Mouse (Mus musculus): ENCODE data around the gene Pcolce2. TPM values are rescaled to one million over a fixed set of nuclear protein-coding genes. Genes with fewer than 3 reads are reported as not detected.
"Not testable (repeated sequence)": the region's sequence is repeated elsewhere in the genome, so short reads cannot be mapped to it uniquely, and the experiment has no call there.

Pcolce2 gene
- total RNA-seq (2021) = 1 to 10 TPM; 4.7 to 5.1 TPM
- long read RNA-seq, experiment 1, full-length matches to known transcripts = 14 of 16 reads
- long read RNA-seq, experiment 1, partial matches to known transcripts = 0 of 16 reads
- long read RNA-seq, experiment 1, other reads (novel, unspliced or antisense) = 2 of 16 reads
- long read RNA-seq, experiment 2, full-length matches to known transcripts = 1 of 1 reads
- long read RNA-seq, experiment 2, partial matches to known transcripts = 0 of 1 reads
- long read RNA-seq, experiment 2, other reads (novel, unspliced or antisense) = 0 of 1 reads

DNA sequence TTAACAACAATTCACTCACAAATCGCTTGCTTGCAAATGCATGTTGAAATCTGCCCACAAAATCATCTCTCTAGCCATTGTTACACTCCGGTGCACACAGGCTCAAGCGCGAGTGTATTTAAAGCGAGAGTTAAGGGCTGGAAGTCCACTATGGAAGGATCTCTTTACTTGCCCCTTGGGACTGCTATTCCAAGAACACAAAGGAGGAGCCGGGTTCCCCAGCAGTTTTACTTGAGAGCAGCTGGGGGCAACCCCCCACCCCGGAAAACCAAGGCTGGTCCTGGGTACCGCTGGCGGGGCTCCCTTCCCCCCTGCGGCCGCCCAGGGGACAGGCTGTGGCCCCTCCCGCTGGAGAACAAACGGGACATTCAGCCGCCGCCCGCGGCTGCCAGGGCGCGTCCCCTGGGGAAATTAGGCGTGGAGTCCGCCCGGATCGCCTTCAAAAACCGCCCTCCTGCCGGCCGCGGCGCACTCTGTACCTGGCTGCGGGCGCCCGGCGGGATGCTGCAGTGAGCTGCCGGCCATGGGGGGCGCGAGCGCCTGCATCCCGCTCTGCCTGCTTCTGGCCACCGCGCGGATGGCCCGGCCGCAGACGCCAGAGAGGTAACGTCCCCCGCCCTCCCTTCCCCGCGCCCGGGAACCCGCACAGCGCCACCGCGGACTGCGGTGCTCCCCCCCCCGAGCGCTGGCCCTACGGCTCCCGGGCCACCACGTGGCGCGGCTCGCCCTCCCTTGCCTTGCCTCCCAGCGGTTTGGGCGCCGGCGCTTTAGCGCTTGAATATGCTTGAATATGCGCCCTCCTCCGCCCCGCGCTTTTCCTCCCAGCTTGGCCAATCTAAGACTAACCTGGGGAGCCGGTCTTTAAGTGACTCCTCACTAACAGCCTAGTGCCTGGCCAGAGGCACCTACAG lies at the start of gene Pcolce2:
Gene Pcolce2, plus strand, starts transcription at position 331 of the 911 bp plus-strand sequence.
- DNase-seq = peak; percentile 74

GRCm38 (mm10) chr9:95588070-95588469 lies 49.3 kb upstream of the Pcolce2 start:
- no peak for DNase-seq

DNA sequence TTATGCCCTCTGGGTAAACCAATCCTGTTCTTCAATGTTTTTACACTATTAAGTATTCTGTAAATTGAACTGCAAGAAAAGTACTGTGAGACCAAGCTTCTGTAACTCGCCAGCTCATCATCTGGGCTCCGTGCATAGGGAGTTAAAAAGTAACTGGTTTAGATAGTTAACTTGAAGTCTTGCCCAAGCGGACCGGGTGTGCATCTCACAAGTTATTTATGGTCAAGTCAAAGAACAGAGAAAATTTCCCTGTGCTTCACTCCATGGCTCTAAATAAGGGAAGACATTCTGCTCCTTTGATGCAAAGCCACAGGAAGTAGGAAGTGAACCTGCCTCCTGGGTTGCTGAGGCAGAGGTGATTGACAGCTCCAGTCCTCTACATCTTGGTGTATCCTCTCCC lies 43.1 kb upstream of the Pcolce2 start:
- DNase-seq = no peak

- DNase-seq = no peak
Observed at GRCm38 (mm10) chr9:95597466-95598178, 39.8 kb upstream of the Pcolce2 start.

- DNase-seq = no peak
Observed at GRCm38 (mm10) chr9:95598179-95598721, 39.2 kb upstream of the Pcolce2 start.

DNA sequence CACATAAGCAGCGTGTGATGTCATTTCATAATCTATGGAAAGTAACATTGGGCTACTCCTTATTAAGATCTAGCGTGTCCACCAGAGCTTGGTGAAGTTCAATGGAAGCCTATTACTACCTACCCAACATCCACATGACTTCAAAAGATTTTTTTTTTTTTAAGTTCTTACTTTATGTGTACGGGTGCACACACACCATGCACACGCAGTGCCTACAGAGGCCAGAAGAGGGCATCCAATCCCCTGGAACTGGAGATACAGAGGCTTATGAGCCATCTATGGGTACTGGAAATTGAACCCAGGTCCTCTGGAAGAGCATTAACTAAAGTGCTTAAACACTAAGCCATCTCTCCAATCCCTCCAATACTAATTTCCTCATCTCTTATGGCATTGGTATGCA lies 38.0 kb upstream of the Pcolce2 start:
- DNase-seq = no peak

DNA sequence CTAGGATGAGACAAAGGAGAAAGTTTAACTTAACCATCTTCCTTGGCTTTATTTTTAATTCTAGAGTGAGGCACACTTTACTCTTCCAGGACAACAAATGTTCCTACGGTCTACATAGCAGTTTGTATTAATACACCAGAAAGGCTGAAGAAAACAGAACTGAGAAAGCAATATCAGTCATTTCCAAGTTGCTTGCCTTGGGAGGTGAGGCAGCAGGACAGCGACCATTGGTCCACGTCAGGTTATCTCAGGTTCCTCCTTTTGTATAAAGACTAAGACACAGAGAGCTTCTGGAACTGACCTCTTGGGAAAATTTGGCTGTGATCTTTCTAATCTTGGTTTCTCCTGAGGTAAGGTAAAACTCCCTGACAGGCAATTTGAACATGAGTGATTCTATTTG lies 34.6 kb upstream of the Pcolce2 start:
- DNase-seq = no peak

- DNase-seq = no peak
Observed at GRCm38 (mm10) chr9:95603316-95603715, 34.1 kb upstream of the Pcolce2 start.

- DNase-seq = no peak
Observed at GRCm38 (mm10) chr9:95607196-95607595, 30.2 kb upstream of the Pcolce2 start.

GRCm38 (mm10) chr9:95612246-95612768 lies 25.1 kb upstream of the Pcolce2 start:
- DNase-seq = no peak

- no peak for DNase-seq
Observed at GRCm38 (mm10) chr9:95613426-95614127, 23.8 kb upstream of the Pcolce2 start.

- DNase-seq = no peak
Observed at GRCm38 (mm10) chr9:95614861-95615615, 22.4 kb upstream of the Pcolce2 start.

DNA sequence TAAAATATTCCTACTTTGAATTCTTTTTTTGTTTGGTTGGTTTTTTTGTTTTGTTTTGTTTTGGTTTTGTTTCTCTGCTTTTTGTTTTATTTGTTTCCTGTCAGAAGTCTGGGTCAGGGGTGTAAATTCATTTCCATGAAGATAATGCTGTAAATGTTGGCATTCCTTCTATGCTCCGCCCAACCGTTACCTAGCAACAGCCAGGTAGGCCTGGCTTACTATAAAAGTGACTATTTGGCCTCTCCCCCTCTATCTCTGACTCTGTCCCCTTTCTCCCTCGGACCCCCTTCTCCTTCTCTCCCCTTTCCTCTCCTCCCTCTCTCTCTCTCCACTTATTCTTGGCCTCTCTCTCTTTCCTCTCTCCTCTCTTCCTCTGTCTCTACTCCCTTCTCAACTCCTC lies 21.4 kb upstream of the Pcolce2 start:
- DNase-seq = no peak

- DNase-seq = no peak
Observed at GRCm38 (mm10) chr9:95618572-95618971, 18.8 kb upstream of the Pcolce2 start.

- no peak for DNase-seq
Observed at GRCm38 (mm10) chr9:95624072-95624471, 13.3 kb upstream of the Pcolce2 start.

GRCm38 (mm10) chr9:95628439-95628948 lies 8.9 kb upstream of the Pcolce2 start:
- no peak for DNase-seq

DNA sequence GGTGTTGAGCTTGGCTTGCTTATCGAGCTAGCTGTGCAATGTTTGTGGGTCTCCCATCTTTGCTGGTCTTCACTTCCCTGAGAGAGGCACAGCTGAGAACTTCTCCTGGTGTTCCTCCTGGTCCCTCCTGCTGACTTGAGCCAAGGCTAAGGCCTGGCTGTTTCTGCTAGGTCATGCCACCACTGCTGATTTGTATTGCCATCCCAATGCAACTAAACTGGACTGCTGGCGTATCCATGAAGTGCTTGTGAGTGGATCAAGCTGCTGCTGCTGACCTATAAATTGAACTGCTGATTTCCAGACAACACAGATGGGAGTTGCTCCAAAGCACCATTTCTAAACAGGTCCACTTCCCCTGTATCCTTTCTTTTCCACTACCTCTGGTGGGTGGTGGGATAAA lies 7.8 kb upstream of the Pcolce2 start:
- DNase-seq = not testable (repeated sequence)

DNA sequence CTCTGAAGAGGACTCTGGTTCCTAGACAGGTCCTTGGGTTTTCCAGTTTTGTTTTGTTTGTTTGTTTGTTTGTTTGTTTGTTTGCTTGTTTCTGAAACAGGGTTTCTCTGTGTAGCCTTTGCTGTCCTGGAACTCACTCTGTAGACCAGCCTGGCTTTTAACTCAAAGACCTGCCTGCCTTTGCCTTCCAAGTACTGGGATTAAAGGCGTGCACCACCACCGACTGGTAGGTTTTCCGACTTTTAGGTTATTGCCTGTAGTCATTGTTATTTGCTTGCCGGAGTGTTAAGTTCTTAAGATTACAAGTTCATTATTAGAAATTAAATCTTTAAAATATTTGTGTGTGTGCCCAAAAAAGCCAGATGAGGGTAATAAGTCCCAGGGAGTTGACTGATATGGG lies 1.0 kb upstream of the Pcolce2 start:
- no peak for DNase-seq

- no peak for DNase-seq
Observed at GRCm38 (mm10) chr9:95639919-95640318, 2.5 kb downstream of the Pcolce2 start.

DNA sequence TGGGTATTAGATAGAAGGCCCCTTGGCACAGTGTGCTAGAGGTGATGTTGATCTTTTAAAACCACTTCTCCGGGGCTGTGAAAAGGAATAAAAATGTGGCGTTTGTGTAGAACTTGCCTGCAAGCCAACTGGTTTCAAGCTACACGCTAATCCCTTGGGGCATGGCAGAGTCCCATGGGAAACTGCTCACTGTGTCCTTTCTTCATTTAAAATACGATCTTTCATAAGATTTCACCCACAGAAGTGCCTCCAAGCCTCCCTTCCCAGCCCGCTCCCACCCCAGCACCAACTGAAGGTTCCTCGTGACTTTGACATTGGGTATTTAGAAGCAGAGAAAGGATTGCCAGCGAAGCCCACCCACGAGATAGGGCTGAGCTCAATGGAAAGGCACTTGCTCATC lies 8.5 kb downstream of the Pcolce2 start:
- DNase-seq = peak; percentile 64

GRCm38 (mm10) chr9:95653363-95653762 lies 16.0 kb downstream of the Pcolce2 start:
- DNase-seq = peak; percentile 42

Data from adrenal gland, postnatal 10 days (tissue).